Mouse (Mus musculus) hindbrain, embryonic 11.5 days (tissue): Measurements from ENCODE around the gene Tex45. TPM values are rescaled to one million over a fixed set of nuclear protein-coding genes. Genes with fewer than 3 reads are reported as not detected.

ENCODE experiments used
- ATAC-seq: fragments of 200-750 bp; cut with Nextera tagmentation; 2 replicates; pipeline ENCODE4 v1.8.0; 2017; ENCODE audit warnings: mild to moderate bottlenecking, moderate TSS enrichment, moderate library complexity; ENCODE audit not compliant: low FRiP score
- DNase-seq: peaks from one replicate; pipeline ENCODE4 v3.0.0-alpha.2; 2015; ENCODE audit warnings: low spot score
- H3K27ac ChIP-seq: fragments of 300-500 bp; sonication (generic); 2 replicates; pipeline ENCODE4 v1.5.1; 2014; ENCODE audit warnings: mild to moderate bottlenecking, low read depth, low read length
- H3K27me3 ChIP-seq: fragments of 300-500 bp; sonication (generic); 2 replicates; pipeline ENCODE4 v1.6.1; 2014; ENCODE audit warnings: mild to moderate bottlenecking, low read length, moderate library complexity, mixed read lengths; ENCODE audit not compliant: control insufficient read depth, insufficient read depth
- H3K36me3 ChIP-seq: fragments of 300-500 bp; sonication (generic); 2 replicates; pipeline ENCODE4 v1.6.1; 2014; ENCODE audit warnings: mild to moderate bottlenecking, low read length, moderate library complexity, mixed read lengths; ENCODE audit not compliant: control insufficient read depth, insufficient read depth
- H3K4me1 ChIP-seq: fragments of 300-500 bp; sonication (generic); replicated peaks from 2 replicates; pipeline ENCODE4 v1.6.1; 2014; ENCODE audit warnings: low read length, mixed read lengths; ENCODE audit not compliant: control insufficient read depth, insufficient read depth
- H3K4me2 ChIP-seq: fragments of 300-500 bp; sonication (generic); replicated peaks from 2 replicates; pipeline ENCODE4 v1.6.1; 2014; ENCODE audit warnings: mild to moderate bottlenecking, low read depth, low read length
- H3K4me3 ChIP-seq: fragments of 300-500 bp; sonication (generic); 2 replicates; pipeline ENCODE4 v1.5.1; 2014; ENCODE audit warnings: low read depth, low read length
- H3K9ac ChIP-seq: fragments of 300-500 bp; sonication (generic); 2 replicates; pipeline ENCODE4 v1.6.1; 2014; ENCODE audit warnings: low read depth, low read length
- H3K9me3 ChIP-seq: fragments of 300-500 bp; sonication (generic); 2 replicates; pipeline ENCODE4 v1.6.1; 2016; ENCODE audit warnings: low read length; ENCODE audit not compliant: control insufficient read depth
- whole genome bisulfite sequencing: fragments of 180-500 bp; shearing (Covaris S2); extraction: QIAGEN DNeasy Blood & Tissue Kit; methylation state at CpG from one replicate; pipeline ENCODE4 v1.1.7; 2014; 5-methylcytosine and 5-hydroxymethylcytosine counted together
- polyA plus RNA-seq: library from polyadenylated mRNA; unstranded; fragments of >200 nt; fragmentation: Nextera tagmentation; extraction: Ambion mirVana; gene quantifications from 2 replicates; pipeline ENCODE4 v1.2.1, GENCODE M21; 2014

Gene Tex45
- not detected in 2 replicates for polyA plus RNA-seq

GRCm38 (mm10) chr8:3470562-3470961 is at the start of gene Tex45:
TSS of gene Tex45 (plus strand) at chr8:3470862.
- Histone ChIP-seq H3K9me3 (no peaks in the 10 kb centered on the region), H3K36me3 (no peaks in the 10 kb centered on the region), H3K4me2 (no peak within 1 kb of the TSS), H3K27ac (no peak within 1 kb of the TSS), H3K9ac (no peak within 1 kb of the TSS), H3K4me3 (no peak within 1 kb of the TSS), H3K4me1 (no peaks in the 10 kb centered on the region), H3K27me3 (0 out of 2 replicates have a peak, but pooled peaks cover 1% of the 10 kb centered on the region)
- ATAC-seq (no peak), DNase-seq (no peak)

DNA sequence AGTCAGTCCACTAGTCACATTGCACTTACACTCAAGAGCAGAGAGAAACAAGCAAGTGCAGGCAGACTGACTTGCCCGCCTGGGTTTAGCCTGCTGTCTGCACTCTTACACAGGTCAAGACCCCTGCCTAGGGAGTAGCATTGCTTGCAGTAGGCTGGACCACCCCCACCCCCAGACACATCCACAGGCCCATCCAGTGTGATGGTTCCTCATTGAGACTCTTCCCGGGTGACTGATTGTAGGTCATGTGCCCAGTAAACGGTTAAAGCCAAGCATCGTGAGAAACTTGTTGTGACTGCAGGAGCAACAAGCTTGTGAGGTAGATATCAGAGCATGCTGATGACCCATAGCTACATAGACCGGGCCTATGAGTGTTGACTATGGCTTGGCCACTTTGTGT is 49.2 kb upstream of the Tex45 start:
- no peak overlapping the region for H3K4me2 ChIP-seq

GRCm38 (mm10) chr8:3425217-3425616 is 45.4 kb upstream of the Tex45 start:
- 92% methylated on average over 5 of the region's 5 CpGs for WGBS
- DNase-seq (no peak), ATAC-seq (no peak)
- Histone ChIP-seq H3K27ac (no peak overlapping the region), H3K9ac (no peak overlapping the region), H3K4me3 (no peak overlapping the region), H3K36me3 (no peaks in the 10 kb centered on the region), H3K4me1 (no peaks in the 10 kb centered on the region), H3K4me2 (no peak overlapping the region), H3K27me3 (no peaks in the 10 kb centered on the region), H3K9me3 (no peaks in the 10 kb centered on the region)

More for the DNA sequence above, 49.2 kb upstream of the Tex45 start:
- H3K36me3 ChIP-seq: no peaks in the 10 kb centered on the region
- 91% methylated on average over 5 of the region's 5 CpGs for WGBS
- no peak overlapping the region for H3K4me3 ChIP-seq
- peaks cover 9% of the 10 kb centered on the region for H3K4me1 ChIP-seq
- no peaks in the 10 kb centered on the region for H3K27me3 ChIP-seq
- no peak overlapping the region for H3K27ac ChIP-seq
- DNase-seq (no peak), ATAC-seq (no peak)
- no peaks in the 10 kb centered on the region for H3K9me3 ChIP-seq
- H3K9ac ChIP-seq: no peak overlapping the region

GRCm38 (mm10) chr8:3426211-3426610 is 44.5 kb upstream of the Tex45 start:
- 91% methylated on average over 3 of the region's 3 CpGs for WGBS
- no peak overlapping the region for H3K4me3 ChIP-seq
- H3K36me3 ChIP-seq: no peaks in the 10 kb centered on the region
- H3K4me2 ChIP-seq: no peak overlapping the region
- ATAC-seq: no peak
- DNase-seq: no peak
- no peaks in the 10 kb centered on the region for H3K4me1 ChIP-seq
- H3K9me3 ChIP-seq: no peaks in the 10 kb centered on the region
- no peaks in the 10 kb centered on the region for H3K27me3 ChIP-seq
- no peak overlapping the region for H3K27ac ChIP-seq
- no peak overlapping the region for H3K9ac ChIP-seq

DNA sequence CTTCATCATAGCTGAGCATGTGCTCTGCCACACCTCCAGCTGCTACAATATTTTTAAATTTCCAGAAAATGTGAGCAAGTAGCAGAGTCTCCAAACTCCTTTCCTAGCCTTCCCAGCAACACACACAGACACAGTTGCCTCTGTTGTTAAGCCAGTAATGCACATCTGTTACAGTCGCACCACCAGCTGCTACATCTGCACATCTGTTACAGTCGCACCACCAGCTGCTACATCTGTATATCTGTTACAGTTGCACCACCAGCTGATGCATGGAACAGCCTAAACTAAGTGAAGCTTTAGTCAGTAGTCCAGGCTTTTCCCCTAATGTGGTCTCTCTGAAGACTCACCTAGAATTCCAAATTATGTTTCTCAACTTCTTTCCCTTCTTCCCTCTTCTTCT is 42.2 kb upstream of the Tex45 start:
- no peak overlapping the region for H3K27ac ChIP-seq
- 0 out of 2 replicates have a peak, but pooled peaks cover 4% of the 10 kb centered on the region for H3K36me3 ChIP-seq
- H3K4me2 ChIP-seq: no peak overlapping the region
- H3K4me1 ChIP-seq: no peaks in the 10 kb centered on the region
- DNase-seq: no peak
- WGBS: 88% methylated on average over 2 of the region's 2 CpGs
- no peaks in the 10 kb centered on the region for H3K9me3 ChIP-seq
- ATAC-seq: no peak
- no peak overlapping the region for H3K9ac ChIP-seq
- no peak overlapping the region for H3K4me3 ChIP-seq
- no peaks in the 10 kb centered on the region for H3K27me3 ChIP-seq

DNA sequence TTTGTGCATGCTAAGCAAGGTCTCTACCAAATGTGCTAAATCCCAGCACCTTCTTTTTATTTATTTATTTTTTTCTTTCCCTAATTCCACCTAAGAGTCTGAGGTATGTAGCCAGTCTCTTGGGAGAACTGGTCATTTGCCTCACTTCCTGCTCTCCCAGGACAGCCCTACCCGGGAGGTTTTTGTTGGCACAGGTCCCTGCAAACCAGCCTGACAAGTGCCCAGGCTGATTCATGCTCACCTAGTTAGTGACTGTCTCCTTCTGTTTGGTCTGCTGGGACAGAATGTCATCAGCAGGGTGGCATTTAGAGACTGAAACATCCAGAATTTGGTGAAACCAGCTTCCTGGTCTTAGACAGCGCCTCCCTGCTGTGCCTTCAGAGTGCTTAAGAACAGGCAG is 40.7 kb upstream of the Tex45 start:
- no peaks in the 10 kb centered on the region for H3K27me3 ChIP-seq
- H3K4me1 ChIP-seq: no peaks in the 10 kb centered on the region
- H3K4me2 ChIP-seq: no peak overlapping the region
- H3K9me3 ChIP-seq: no peaks in the 10 kb centered on the region
- H3K36me3 ChIP-seq: 0 out of 2 replicates have a peak, but pooled peaks cover 4% of the 10 kb centered on the region
- 77% methylated on average over 2 of the region's 2 CpGs for WGBS
- no peak overlapping the region for H3K9ac ChIP-seq
- ATAC-seq (no peak), DNase-seq (no peak)
- H3K4me3 ChIP-seq: no peak overlapping the region
- H3K27ac ChIP-seq: no peak overlapping the region

- WGBS: 87% methylated on average over 3 of the region's 3 CpGs
- no peak overlapping the region for H3K4me3 ChIP-seq
- no peaks in the 10 kb centered on the region for H3K4me1 ChIP-seq
- H3K27ac ChIP-seq: no peak overlapping the region
- ATAC-seq (no peak), DNase-seq (no peak)
- H3K36me3 ChIP-seq: 0 out of 2 replicates have a peak, but pooled peaks cover 4% of the 10 kb centered on the region
- no peak overlapping the region for H3K9ac ChIP-seq
- H3K4me2 ChIP-seq: no peak overlapping the region
- no peaks in the 10 kb centered on the region for H3K9me3 ChIP-seq
- no peaks in the 10 kb centered on the region for H3K27me3 ChIP-seq
Measured at GRCm38 (mm10) chr8:3431113-3431512, 39.5 kb upstream of the Tex45 start.

- ATAC-seq: no peak
- Histone ChIP-seq H3K4me2 (no peak overlapping the region), H3K4me1 (no peaks in the 10 kb centered on the region), H3K9ac (no peak overlapping the region), H3K9me3 (no peaks in the 10 kb centered on the region), H3K27ac (no peak overlapping the region), H3K36me3 (0 out of 2 replicates have a peak, but pooled peaks cover 12% of the 10 kb centered on the region), H3K4me3 (no peak overlapping the region), H3K27me3 (no peaks in the 10 kb centered on the region)
- no peak for DNase-seq
- 94% methylated on average over 6 of the region's 6 CpGs for WGBS
Measured at GRCm38 (mm10) chr8:3436492-3436891, 34.2 kb upstream of the Tex45 start.

- H3K36me3 ChIP-seq: 0 out of 2 replicates have a peak, but pooled peaks cover 8% of the 10 kb centered on the region
Measured at GRCm38 (mm10) chr8:3439510-3439909, 31.2 kb upstream of the Tex45 start.

More at GRCm38 (mm10) chr8:3439510-3439909, 31.2 kb upstream of the Tex45 start:
- H3K4me3 ChIP-seq: no peak overlapping the region
- ATAC-seq (no peak), DNase-seq (peak; percentile 30)
- no peaks in the 10 kb centered on the region for H3K4me1 ChIP-seq
- no peak overlapping the region for H3K9ac ChIP-seq
- 76% methylated on average over 12 of the region's 12 CpGs for WGBS
- H3K9me3 ChIP-seq: no peaks in the 10 kb centered on the region
- H3K4me2 ChIP-seq: no peak overlapping the region
- H3K27me3 ChIP-seq: no peaks in the 10 kb centered on the region
- no peak overlapping the region for H3K27ac ChIP-seq
